Mouse (Mus musculus) hindbrain, embryonic 11.5 days (tissue): ENCODE measurements at regions not wholly inside any gene's neighbourhood (a gene's known extent, or its start where the extent isn't known, plus 50 kb on each side); places are given as distances from the start of the nearest gene placed in this dataset.

Experiments
- ATAC-seq: fragments of 200-750 bp; cut with Nextera tagmentation; 2 replicates; pipeline ENCODE4 v1.8.0; 2017; ENCODE audit warnings: mild to moderate bottlenecking, moderate TSS enrichment, moderate library complexity; ENCODE audit not compliant: low FRiP score
- DNase-seq: peaks from one replicate; pipeline ENCODE4 v3.0.0-alpha.2; 2015; ENCODE audit warnings: low spot score
- H3K27ac ChIP-seq: fragments of 300-500 bp; sonication (generic); 2 replicates; pipeline ENCODE4 v1.5.1; 2014; ENCODE audit warnings: mild to moderate bottlenecking, low read depth, low read length
- H3K27me3 ChIP-seq: fragments of 300-500 bp; sonication (generic); 2 replicates; pipeline ENCODE4 v1.6.1; 2014; ENCODE audit warnings: mild to moderate bottlenecking, low read length, moderate library complexity, mixed read lengths; ENCODE audit not compliant: control insufficient read depth, insufficient read depth
- H3K36me3 ChIP-seq: fragments of 300-500 bp; sonication (generic); 2 replicates; pipeline ENCODE4 v1.6.1; 2014; ENCODE audit warnings: mild to moderate bottlenecking, low read length, moderate library complexity, mixed read lengths; ENCODE audit not compliant: control insufficient read depth, insufficient read depth
- H3K4me1 ChIP-seq: fragments of 300-500 bp; sonication (generic); replicated peaks from 2 replicates; pipeline ENCODE4 v1.6.1; 2014; ENCODE audit warnings: low read length, mixed read lengths; ENCODE audit not compliant: control insufficient read depth, insufficient read depth
- H3K4me2 ChIP-seq: fragments of 300-500 bp; sonication (generic); replicated peaks from 2 replicates; pipeline ENCODE4 v1.6.1; 2014; ENCODE audit warnings: mild to moderate bottlenecking, low read depth, low read length
- H3K4me3 ChIP-seq: fragments of 300-500 bp; sonication (generic); 2 replicates; pipeline ENCODE4 v1.5.1; 2014; ENCODE audit warnings: low read depth, low read length
- H3K9ac ChIP-seq: fragments of 300-500 bp; sonication (generic); 2 replicates; pipeline ENCODE4 v1.6.1; 2014; ENCODE audit warnings: low read depth, low read length
- H3K9me3 ChIP-seq: fragments of 300-500 bp; sonication (generic); 2 replicates; pipeline ENCODE4 v1.6.1; 2016; ENCODE audit warnings: low read length; ENCODE audit not compliant: control insufficient read depth
- WGBS: fragments of 180-500 bp; shearing (Covaris S2); extraction: QIAGEN DNeasy Blood & Tissue Kit; methylation state at CpG from one replicate; pipeline ENCODE4 v1.1.7; 2014; 5-methylcytosine and 5-hydroxymethylcytosine counted together

DNA sequence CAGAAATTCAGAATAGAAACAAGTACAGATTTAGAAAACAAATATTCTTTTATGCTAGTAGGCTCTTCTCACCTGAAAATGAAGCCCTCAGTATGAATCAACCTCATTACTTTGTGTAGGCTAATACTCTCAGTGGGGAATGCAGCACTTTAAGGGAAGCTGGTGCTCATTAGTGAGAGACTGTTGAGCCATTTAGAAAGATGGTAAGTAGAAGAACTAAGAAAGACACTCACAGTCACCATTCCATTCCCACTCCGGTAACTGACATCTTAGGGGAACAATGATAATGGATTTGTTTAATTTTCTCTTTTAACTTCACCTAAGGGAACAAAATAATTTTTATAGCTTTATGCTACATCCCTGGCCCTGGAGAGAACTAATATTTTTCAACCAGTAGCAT is 648.0 kb upstream of the Nova1 start:
- no peaks in the 10 kb centered on the region for H3K9me3 ChIP-seq
- 100% methylated on average over 1 of the region's 1 CpGs for WGBS
- no peaks in the 10 kb centered on the region for H3K27me3 ChIP-seq
- DNase-seq (no peak), ATAC-seq (no peak)
- no peaks in the 10 kb centered on the region for H3K4me1 ChIP-seq
- no peaks in the 10 kb centered on the region for H3K36me3 ChIP-seq
- no peak overlapping the region for H3K27ac ChIP-seq
- H3K4me2 ChIP-seq = no peak overlapping the region
- H3K9ac ChIP-seq = no peak overlapping the region
- no peak overlapping the region for H3K4me3 ChIP-seq

DNA sequence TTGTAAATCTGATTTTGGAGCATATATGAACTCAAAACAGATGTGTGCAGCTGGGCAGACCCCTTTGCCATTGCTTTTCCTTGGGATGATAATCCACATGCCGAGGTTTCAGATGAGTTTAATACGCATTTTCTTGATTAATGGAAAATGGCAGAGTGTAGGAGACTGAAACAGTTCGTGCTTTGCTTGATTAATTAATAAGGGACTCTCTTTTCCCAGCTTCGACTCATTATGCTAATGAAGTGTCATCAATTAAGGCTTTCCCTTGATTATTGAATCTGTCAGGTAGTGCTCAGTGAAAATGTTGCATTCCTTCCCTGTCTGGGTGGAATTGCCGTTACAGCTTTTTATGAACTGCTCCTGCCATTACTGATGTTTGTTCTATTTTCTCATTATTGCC is 647.2 kb upstream of the Nova1 start:
- Histone ChIP-seq H3K4me3 (no peak overlapping the region), H3K9me3 (no peaks in the 10 kb centered on the region), H3K27me3 (no peaks in the 10 kb centered on the region), H3K9ac (no peak overlapping the region), H3K36me3 (no peaks in the 10 kb centered on the region), H3K4me1 (no peaks in the 10 kb centered on the region), H3K4me2 (no peak overlapping the region), H3K27ac (no peak overlapping the region)
- DNase-seq = no peak
- no peak for ATAC-seq
- 82% methylated on average over 5 of the region's 5 CpGs for WGBS

DNA sequence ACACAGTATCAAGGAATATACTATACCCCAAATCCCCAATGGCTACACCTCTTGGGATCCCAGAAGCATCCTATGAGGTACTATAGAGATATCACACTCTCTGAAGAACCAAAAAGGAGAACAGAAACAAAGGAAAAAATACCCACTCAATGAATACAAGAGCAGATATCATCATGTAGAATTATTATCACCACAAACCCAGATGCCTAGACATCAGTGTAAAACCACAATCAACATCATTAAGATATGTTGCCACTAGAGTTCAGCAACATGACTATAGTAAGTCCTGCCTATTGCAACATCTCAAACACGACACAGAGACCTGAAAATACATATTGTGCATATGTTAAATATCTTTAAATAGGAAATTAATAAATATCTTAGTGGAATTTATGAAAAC is 612.9 kb upstream of the Nova1 start:
- Histone ChIP-seq H3K9ac (no peak overlapping the region), H3K27me3 (no peaks in the 10 kb centered on the region), H3K36me3 (no peaks in the 10 kb centered on the region), H3K4me2 (no peak overlapping the region), H3K9me3 (no peaks in the 10 kb centered on the region), H3K4me1 (no peaks in the 10 kb centered on the region), H3K27ac (no peak overlapping the region), H3K4me3 (no peak overlapping the region)
- WGBS = 72% methylated on average over 1 of the region's 1 CpGs
- DNase-seq (no peak), ATAC-seq (no peak)

DNA sequence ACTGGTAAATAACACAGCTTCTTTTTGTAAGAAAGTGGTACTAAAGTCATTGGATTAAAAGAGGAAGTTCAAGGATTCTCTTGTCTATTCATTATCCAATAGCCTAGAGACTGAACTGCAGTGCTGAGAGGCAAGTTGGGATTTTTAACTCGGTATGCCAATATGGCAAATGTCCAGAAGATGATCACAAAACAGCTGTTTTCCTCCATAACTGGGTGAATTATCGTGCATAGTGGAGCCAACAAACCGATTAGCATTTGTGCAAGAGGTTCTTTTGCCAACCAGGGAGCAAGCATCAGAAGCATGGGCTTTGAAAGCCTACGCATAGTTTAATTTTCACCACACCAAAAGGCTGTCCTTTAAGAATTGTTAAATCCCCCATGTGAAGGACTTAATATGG is 593.5 kb upstream of the Nova1 start:
- Histone ChIP-seq H3K27me3 (no peaks in the 10 kb centered on the region), H3K4me1 (no peaks in the 10 kb centered on the region), H3K27ac (no peak overlapping the region), H3K4me3 (no peak overlapping the region), H3K4me2 (no peak overlapping the region), H3K36me3 (no peaks in the 10 kb centered on the region), H3K9ac (no peak overlapping the region), H3K9me3 (no peaks in the 10 kb centered on the region)
- no peak for DNase-seq
- ATAC-seq = no peak
- 94% methylated on average over 4 of the region's 4 CpGs for WGBS

DNA sequence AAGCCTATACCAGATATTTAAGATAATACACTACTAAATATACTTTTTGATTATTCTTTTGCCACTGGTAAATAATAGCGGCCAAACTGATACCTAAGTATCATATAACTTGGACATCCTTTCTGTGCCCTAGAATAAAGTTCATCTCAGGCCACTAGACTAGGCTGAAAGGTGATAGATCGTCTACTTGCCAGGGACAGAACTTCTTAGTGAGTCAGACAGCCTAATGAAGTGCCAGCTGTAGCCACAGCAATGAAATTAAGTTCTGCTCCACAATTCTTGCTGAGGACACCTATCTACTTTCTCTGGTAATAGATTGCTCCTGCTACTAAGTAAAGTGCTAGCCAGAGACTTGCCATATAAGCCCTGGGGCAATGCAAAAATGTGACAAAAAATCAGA is 587.8 kb upstream of the Nova1 start:
- Histone ChIP-seq H3K4me1 (no peaks in the 10 kb centered on the region), H3K27ac (no peak overlapping the region), H3K27me3 (no peaks in the 10 kb centered on the region), H3K4me2 (no peak overlapping the region), H3K9ac (no peak overlapping the region), H3K4me3 (no peak overlapping the region), H3K36me3 (no peaks in the 10 kb centered on the region), H3K9me3 (no peaks in the 10 kb centered on the region)
- WGBS = 89% methylated on average over 2 of the region's 2 CpGs
- ATAC-seq (no peak), DNase-seq (no peak)

DNA sequence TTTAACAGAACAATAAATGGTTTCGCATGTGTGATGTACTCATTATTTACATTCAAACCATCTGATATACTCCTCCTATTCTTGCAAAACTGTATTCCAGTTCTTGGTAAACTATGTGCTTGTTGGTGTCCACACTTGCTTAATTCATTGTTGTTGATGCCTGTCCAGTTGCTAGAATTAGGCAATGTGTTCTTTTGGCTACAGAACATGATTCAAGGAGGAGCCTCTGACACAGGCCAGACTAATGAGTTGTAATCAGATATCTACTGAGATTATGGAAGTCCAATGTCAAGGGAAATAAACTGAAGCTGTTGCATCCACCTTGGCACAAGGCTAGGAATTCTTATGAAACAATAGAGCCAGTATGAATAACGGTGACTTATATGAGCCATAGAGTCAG is 587.4 kb upstream of the Nova1 start:
- H3K4me3 ChIP-seq = no peak overlapping the region
- no peak overlapping the region for H3K4me2 ChIP-seq
- no peaks in the 10 kb centered on the region for H3K36me3 ChIP-seq
- no peaks in the 10 kb centered on the region for H3K4me1 ChIP-seq
- no peak for DNase-seq
- H3K9ac ChIP-seq = no peak overlapping the region
- 97% methylated on average over 2 of the region's 2 CpGs for WGBS
- no peaks in the 10 kb centered on the region for H3K27me3 ChIP-seq
- no peaks in the 10 kb centered on the region for H3K9me3 ChIP-seq
- no peak overlapping the region for H3K27ac ChIP-seq
- ATAC-seq = no peak

DNA sequence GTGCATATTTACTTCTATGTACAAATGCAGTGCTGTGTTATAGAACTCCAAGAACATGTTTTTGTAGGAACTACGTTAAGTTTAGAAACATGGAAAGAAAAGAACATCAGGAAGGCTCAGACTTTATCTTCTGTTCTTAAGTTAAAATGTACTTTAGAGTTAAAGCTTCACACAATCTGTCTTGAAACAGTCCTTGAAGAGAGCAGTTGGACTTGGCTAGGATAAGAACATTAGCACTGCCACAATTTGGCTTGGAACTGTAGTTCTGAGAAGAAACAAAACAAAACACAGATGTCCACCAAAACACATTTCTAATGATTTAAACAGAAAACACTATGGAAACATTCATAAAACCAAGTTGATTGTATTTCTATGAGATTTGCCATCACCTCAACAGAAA is 564.5 kb upstream of the Nova1 start:
- no peak overlapping the region for H3K4me3 ChIP-seq
- H3K36me3 ChIP-seq = no peaks in the 10 kb centered on the region
- H3K27ac ChIP-seq = no peak overlapping the region
- H3K9me3 ChIP-seq = no peaks in the 10 kb centered on the region
- whole genome bisulfite sequencing = 100% methylated on average over 1 of the region's 1 CpGs
- DNase-seq (no peak), ATAC-seq (no peak)
- H3K9ac ChIP-seq = no peak overlapping the region
- no peaks in the 10 kb centered on the region for H3K27me3 ChIP-seq
- H3K4me2 ChIP-seq = no peak overlapping the region
- H3K4me1 ChIP-seq = no peaks in the 10 kb centered on the region

DNA sequence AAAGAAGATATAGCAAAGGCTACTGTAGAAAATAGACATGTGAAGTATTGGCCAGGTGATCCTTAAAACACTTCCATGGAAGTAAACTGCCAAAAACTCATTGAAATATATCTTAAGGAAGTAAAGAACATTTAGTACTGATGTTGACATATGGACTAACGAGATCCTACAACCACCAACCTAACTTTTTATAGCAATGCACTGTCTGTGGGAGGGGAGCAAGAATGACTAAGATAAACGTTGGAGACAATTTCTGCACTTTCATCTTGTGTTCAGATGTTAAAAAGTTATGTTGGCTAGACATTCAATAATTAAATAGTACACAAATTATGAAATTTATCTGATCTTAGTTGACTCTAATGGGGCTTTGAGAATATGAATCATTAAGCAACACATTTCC is 534.5 kb upstream of the Nova1 start:
- no peak for DNase-seq
- H3K4me3 ChIP-seq = no peak overlapping the region
- H3K9me3 ChIP-seq = no peaks in the 10 kb centered on the region
- no peak overlapping the region for H3K9ac ChIP-seq
- no peaks in the 10 kb centered on the region for H3K36me3 ChIP-seq
- H3K27me3 ChIP-seq = no peaks in the 10 kb centered on the region
- H3K4me2 ChIP-seq = no peak overlapping the region
- no peak for ATAC-seq
- H3K27ac ChIP-seq = no peak overlapping the region
- no peaks in the 10 kb centered on the region for H3K4me1 ChIP-seq
- 79% methylated on average over 2 of the region's 2 CpGs for WGBS

DNA sequence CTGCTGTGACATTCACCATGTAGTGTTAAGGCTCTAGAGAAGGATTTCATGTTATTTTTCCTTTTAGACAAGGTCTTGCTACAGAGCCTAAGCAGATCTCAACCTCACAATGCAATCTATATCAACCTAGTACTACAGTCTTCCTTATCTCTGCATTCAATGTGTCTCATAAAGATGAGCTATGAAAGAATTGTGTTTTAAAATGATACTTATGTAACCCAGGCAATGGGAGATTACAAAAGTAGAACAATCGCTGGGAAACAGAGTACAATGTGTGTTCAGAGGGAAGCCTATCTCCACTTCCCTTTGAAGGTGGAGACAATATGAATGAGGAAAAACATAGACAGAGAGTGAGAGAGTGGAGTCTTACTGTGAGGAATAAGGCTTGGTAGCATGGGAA is 532.5 kb upstream of the Nova1 start:
- DNase-seq = no peak
- WGBS = 91% methylated on average over 1 of the region's 1 CpGs
- Histone ChIP-seq H3K9me3 (no peaks in the 10 kb centered on the region), H3K36me3 (no peaks in the 10 kb centered on the region), H3K9ac (no peak overlapping the region), H3K27me3 (no peaks in the 10 kb centered on the region), H3K4me2 (no peak overlapping the region), H3K4me1 (no peaks in the 10 kb centered on the region), H3K4me3 (no peak overlapping the region), H3K27ac (no peak overlapping the region)
- no peak for ATAC-seq
